Mouse (Mus musculus): Measurements from ENCODE around the gene Pank3.
"Not testable (repeated sequence)": the region's sequence is repeated elsewhere in the genome, so short reads cannot be mapped to it uniquely, and the experiment has no call there.

The Pank3 gene

GRCm38 (mm10) chr11:35840806-35841205 lies 71.5 kb downstream of the Pank3 start:
- not testable (repeated sequence) for DNase-seq (ENCODE audit: low read depth, low spot score)

All from forelimb bud, embryonic 11.5 days (tissue).